Mouse (Mus musculus) spleen, adult 18-20 months (tissue): ENCODE results near the gene Syt13.

Source experiments
- DNase-seq, 2 experiments: peaks; one replicate each; pipeline ENCODE4 v3.0.0; 2022; ENCODE audit warnings: mixed read lengths in 2 of 2

Gene Syt13

GRCm38 (mm10) chr2:92914933-92915553 is at the start of gene Syt13:
Syt13 (plus strand) TSS chr2:92915098.
- DNase-seq: no peak

DNA sequence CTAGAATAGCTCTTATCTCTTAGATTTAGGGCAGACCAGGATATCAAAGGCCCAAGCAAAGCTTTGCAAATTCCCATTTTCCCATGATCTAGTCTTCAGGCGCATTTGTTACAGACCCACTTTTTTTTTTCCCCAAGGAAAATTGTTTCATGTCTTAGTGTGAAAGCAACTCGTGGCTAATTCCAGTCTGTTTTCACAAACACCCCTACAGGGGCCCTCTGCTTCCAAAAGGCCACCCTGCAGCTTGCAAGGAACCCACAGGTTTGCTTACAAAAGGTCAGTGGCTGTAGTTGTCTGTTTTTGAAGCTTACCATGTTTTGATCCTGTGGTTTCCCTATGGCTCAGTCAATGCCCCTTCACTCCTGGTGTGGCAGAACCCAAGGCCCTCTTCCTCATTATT is 48.3 kb upstream of the Syt13 start:
- no peak for DNase-seq

DNA sequence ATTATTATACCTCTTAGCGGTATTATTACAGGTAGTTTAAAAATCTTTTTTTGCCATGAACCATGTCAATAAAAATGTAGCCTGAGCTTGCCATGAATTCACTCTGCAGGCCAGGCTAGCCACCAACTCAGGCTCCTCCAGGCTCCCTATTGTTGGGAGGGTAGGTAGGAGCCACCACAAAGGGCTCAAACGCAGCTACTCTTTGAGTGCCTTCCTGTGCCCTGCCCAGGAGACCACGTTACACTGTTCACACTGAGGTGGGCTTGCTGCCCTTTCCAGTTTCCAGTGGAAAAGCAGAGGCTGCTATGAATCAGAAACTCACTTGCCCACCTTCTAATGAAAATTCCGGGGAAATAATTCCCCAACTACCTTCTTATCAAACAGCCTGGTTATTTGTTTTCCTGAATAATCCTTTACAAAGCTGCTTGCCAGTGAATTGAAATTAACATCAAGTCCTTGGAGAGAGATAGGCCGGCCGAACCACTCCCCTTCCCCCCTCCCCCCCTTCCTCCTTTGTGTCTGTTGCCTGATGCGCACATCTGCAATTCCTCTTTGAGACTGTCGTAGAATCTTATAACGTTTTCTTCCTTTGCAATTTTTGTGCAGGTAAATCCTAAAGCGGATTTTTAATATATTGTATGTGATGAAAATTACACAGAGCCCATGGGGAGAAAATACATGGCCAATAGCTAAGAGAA is 44.6 kb upstream of the Syt13 start:
- DNase-seq: no peak

GRCm38 (mm10) chr2:92871093-92871686 is 43.7 kb upstream of the Syt13 start:
- no peak for DNase-seq

GRCm38 (mm10) chr2:92872652-92873051 is 42.2 kb upstream of the Syt13 start:
- DNase-seq: no peak

- DNase-seq: no peak
Observed at GRCm38 (mm10) chr2:92874592-92874991, 40.3 kb upstream of the Syt13 start.

- DNase-seq: no peak
Observed at GRCm38 (mm10) chr2:92877488-92877887, 37.4 kb upstream of the Syt13 start.

DNA sequence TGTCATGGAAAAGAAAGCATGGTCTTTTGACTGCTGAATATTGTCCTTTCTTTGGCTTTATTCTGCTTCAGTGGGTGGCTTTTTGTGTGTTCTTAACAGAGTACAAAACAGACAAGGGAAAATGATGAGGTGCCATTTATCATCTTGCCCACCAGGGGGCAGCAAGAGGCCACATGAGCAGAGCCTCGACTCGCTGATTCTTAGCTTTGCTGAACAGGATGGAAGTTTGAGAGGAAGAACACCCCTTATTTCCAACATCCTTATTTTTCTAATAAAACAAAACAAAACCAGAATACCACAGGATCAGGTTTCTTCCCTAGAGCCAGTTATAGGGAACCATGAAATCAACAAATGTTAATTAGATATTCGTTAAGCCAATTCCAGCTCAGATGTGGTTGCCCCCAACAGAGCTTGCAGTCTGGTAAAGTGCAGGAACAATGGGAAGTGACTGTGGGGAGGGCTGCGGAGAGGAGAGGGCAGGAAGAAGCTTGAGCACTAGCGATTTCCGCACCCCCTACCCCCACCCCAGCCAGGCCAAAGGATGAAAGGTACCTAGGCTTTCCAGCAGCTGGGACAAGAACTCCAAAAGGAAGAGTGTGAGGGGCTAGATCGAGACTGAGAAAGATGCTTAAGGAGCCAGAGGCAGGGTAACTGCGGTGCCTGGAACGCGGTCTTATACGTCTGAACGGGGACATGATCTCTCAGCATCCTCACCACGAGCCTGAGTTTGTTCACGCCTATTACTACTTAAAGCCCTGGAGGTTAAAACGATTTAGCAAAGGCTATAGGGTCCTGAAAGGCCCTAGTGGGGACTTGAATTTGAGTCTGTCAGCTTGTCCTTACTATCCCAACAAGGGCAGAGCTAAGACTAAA is 31.6 kb upstream of the Syt13 start:
- peak in 1 of 2 experiments; percentile 40 for DNase-seq

GRCm38 (mm10) chr2:92883912-92884243 is 31.0 kb upstream of the Syt13 start:
- no peak for DNase-seq

GRCm38 (mm10) chr2:92884976-92885375 is 29.9 kb upstream of the Syt13 start:
- no peak for DNase-seq

DNA sequence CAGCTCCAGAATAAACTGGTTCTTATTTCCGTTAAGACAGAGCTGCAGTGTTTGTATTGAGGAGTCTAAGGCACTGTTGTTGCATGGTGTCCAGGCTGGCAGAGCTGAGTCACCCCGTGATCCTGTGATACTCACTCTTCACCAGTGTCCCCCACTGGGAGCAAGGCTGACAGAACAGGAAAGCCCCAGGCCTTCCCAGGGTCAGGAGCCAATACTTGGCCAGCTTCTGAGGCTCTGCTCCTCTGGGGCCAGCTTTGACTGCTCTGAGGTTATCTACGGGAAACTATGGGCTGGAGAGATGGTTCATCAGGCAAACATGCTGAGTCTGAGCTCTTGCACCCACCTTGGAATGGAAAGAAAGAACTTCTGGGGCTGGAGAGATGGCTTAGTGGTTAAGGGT is 28.0 kb upstream of the Syt13 start:
- DNase-seq: no peak

GRCm38 (mm10) chr2:92892524-92892923 is 22.4 kb upstream of the Syt13 start:
- no peak for DNase-seq

GRCm38 (mm10) chr2:92903650-92904049 is 11.2 kb upstream of the Syt13 start:
- no peak for DNase-seq

DNA sequence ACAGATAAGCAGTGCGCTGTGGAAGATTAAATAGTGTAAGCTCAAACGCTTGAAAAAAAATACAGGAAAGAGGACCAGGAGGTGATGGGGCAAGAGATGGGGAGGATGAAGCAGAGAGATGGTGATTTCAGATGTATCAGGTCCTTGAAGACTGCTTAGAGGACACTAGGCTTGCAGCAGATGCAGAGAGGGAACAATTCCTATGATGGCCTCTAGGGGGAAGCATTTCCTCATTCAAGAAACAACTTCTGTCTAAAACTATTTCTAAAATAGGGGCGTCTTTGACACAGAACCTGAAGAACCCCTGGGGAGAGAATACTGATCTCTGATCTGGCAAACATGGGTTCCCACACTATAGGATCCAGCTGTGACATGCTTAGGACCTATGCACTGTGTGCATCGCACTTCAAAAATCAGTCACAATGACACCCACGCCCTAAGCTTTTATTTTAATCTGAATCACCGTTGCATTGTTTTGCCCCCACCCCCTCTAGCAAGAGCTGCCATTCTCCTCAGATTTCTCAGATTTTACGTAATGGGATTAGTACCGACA is 10.5 kb upstream of the Syt13 start:
- DNase-seq: peak in 1 of 2 experiments; percentile 17

GRCm38 (mm10) chr2:92910371-92910770 is 4.5 kb upstream of the Syt13 start:
- DNase-seq: no peak

GRCm38 (mm10) chr2:92912312-92912711 is 2.6 kb upstream of the Syt13 start:
- DNase-seq: no peak

- DNase-seq: no peak
Observed at GRCm38 (mm10) chr2:92913295-92913694, 1.6 kb upstream of the Syt13 start.

- DNase-seq: no peak
Observed at GRCm38 (mm10) chr2:92915659-92916631, 1.0 kb downstream of the Syt13 start.

DNA sequence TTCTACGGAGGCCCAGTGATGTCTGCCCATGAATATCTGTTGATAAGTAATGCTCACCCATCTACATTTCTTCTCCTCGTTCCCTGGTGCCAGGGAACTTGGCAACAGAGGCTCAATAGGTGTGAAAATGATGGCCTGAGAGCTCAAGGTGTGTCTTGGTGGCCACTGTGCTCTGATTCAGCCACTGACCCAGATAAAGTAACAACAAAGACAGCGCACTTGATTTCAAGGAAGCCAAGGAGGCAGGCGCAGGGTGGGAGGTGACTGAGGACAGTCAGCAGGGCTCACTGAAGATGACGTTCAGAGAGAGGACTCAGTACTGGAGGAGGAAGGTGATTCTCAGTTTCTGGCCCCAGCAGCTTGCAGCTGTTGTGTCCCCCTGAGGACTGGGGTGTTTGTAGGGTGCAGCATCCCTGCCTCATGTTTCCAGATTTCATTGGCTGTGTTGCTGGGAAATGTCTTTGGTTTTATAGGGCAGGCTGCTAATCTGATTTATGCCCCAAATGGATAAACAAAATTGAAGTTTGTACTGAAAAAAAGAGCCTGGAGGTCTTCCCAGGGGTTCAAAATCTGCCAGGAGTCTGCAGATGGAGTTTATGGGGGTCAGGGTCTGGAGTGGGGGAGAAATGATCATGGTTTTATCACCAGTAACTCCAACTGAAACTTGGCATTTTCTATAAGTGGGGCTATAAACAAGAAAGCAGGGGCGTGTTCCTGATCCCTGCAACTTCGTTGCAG is 2.7 kb downstream of the Syt13 start:
- no peak for DNase-seq

DNA sequence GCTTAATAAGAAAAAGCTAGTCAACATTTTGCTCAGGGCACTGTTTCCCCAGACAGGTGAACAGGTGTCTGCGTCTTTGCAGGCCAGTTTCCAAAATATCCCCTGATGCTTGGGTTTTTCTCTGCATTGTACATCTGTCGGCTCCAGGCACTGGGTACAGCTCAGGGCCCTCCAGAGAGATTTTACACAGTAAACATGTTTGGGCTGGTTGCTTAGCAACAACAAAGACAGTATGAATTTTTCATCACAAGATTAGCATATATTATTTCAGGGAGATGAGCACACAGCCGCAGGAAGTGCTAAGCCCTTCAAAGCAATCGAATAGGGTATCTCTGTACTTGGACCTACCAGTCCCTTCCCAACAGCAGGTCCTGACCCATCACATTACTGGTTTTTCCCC is 5.8 kb downstream of the Syt13 start:
- no peak for DNase-seq

GRCm38 (mm10) chr2:92924677-92925259 is 9.9 kb downstream of the Syt13 start:
- no peak for DNase-seq
